Mouse (Mus musculus) kidney, adult 2 months (tissue): Measurements from ENCODE around the gene Ntn4. TPM values are rescaled to one million over a fixed set of nuclear protein-coding genes. Genes with fewer than 3 reads are reported as not detected.

Experiments
- DNase-seq: peaks from one replicate; pipeline ENCODE4 v3.0.0; 2021
- H3K27ac ChIP-seq: fragments of 200-500 bp; 2 replicates; pipeline ENCODE4 v1.5.1; 2012; ENCODE audit warnings: low read depth, low read length, control low read depth, inconsistent platforms; ENCODE audit not compliant: insufficient read depth
- H3K27me3 ChIP-seq: fragments of 200-500 bp; replicated peaks from 2 replicates; pipeline ENCODE4 v1.6.1; 2012; ENCODE audit warnings: mild to moderate bottlenecking, moderate library complexity, low read length, inconsistent platforms; ENCODE audit not compliant: control insufficient read depth, insufficient read depth
- H3K36me3 ChIP-seq: fragments of 200-500 bp; 2 replicates; pipeline ENCODE4 v1.6.1; 2012; ENCODE audit warnings: mild to moderate bottlenecking, moderate library complexity, low read length, inconsistent platforms; ENCODE audit not compliant: control insufficient read depth, insufficient read depth
- H3K4me1 ChIP-seq: fragments of 200-500 bp; 2 replicates; pipeline ENCODE4 v1.6.1; 2011; ENCODE audit warnings: low read length; ENCODE audit not compliant: control insufficient read depth, insufficient read depth
- H3K4me3 ChIP-seq: fragments of 200-500 bp; 2 replicates; pipeline ENCODE4 v1.5.1; 2011; ENCODE audit warnings: mild to moderate bottlenecking, low read depth, low read length, control low read depth; ENCODE audit not compliant: insufficient read depth
- CTCF ChIP-seq: fragments of 200-500 bp; conservative IDR thresholded peaks from 2 replicates; pipeline ENCODE4 v1.5.1; 2011; ENCODE audit warnings: low read depth, mild to moderate bottlenecking, control low read depth, low read length, moderate library complexity, mixed read lengths; ENCODE audit not compliant: insufficient read depth, insufficient read length
- POLR2A ChIP-seq: fragments of 200-500 bp; IDR thresholded peaks from one replicate; pipeline ENCODE4 v1.6.1; 2011; ENCODE audit warnings: low read depth, low read length, control low read depth
- WGBS: fragments of 180-500 bp; shearing (Covaris S2); methylation state at CpG from one replicate; pipeline ENCODE4 v1.1.7; 2018; 5-methylcytosine and 5-hydroxymethylcytosine counted together
- polyA plus RNA-seq: library from polyadenylated mRNA; depleted of rRNA; stranded (reverse); fragments of >200 nt; gene quantifications from 2 replicates; pipeline ENCODE4 v1.2.3, GENCODE M21; 2012

The Ntn4 gene
- polyA plus RNA-seq, 1 experiment, result 35.1 TPM

DNA sequence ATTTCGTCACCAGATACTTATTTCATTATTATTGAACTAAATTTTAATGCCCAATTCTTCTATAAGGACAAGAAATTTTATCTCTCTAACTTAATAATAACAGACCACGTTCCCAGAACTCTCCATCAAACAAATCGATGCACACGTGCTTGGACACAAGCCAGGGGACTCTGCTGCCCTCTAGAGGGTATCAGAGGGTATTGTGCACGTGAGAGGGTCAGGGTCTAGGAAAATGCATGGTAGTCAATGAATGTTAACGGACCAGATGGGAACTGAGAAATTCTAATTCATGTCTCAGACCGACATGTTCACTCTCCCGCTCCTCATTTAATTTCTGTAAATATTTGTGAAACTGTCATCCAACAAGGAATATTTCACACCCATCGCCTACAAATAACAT, 32.4 kb upstream of the Ntn4 start:
- Histone ChIP-seq H3K4me1 (no peaks in the 10 kb centered on the region), H3K36me3 (no peaks in the 10 kb centered on the region), H3K27ac (no peak overlapping the region), H3K27me3 (no peaks in the 10 kb centered on the region; the same call in 1 of the 2 replicates), H3K4me3 (no peak overlapping the region)
- 66% methylated on average over 9 of the region's 9 CpGs for WGBS
- DNase-seq, result no peak
- TF ChIP-seq CTCF, result peak; percentile 36; the same call in 1 of the 2 replicates
- TF ChIP-seq POLR2A, result no peak

DNA sequence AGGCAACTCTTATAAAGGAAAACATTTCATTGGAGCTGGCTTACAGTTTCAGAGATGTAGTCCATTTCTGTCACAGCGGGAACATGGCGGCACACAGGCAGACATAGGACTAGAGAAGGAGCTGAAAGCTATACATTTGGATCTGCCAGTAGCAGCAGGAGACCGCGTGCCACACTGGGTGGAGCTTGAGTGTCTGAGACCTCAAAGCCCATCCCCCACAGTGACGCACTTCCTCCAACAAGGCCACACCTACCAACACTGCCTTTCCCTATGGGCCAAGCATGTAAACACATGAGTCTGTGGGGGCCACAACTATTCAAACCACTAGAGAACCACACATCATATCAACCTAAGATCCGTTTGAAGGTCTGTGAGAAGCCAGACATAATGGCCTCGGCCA, 31.2 kb upstream of the Ntn4 start:
- TF ChIP-seq POLR2A, result no peak
- TF ChIP-seq CTCF, result no peak
- DNase-seq, result no peak
- Histone ChIP-seq H3K4me1 (no peaks in the 10 kb centered on the region), H3K4me3 (no peak overlapping the region), H3K36me3 (no peaks in the 10 kb centered on the region), H3K27me3 (no peaks in the 10 kb centered on the region; the same call in 1 of the 2 replicates), H3K27ac (no peak overlapping the region)
- WGBS, result 97% methylated on average over 7 of the region's 7 CpGs

DNA sequence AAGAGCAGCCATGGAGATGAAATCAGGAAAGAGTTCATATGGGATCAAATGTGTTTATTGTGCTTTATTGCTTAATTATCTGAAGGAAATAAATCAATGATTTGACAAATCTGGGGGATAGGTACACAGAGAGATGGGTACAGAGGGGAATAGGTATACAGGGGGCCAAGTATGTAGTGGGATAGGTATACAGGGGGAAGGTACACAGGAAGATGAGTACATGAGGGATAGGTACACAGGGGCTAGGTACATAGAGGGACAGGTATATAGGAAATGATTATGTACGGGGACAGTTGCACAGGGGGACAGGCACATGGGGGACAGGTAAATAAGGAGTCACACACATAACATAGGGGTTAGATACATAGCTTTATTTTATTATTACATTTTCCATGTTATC, 29.6 kb upstream of the Ntn4 start:
- Histone ChIP-seq H3K4me3 (no peak overlapping the region), H3K27me3 (no peaks in the 10 kb centered on the region; the same call in 1 of the 2 replicates), H3K36me3 (no peaks in the 10 kb centered on the region), H3K27ac (no peak overlapping the region), H3K4me1 (no peaks in the 10 kb centered on the region)
- 97% methylated on average over 1 of the region's 1 CpGs for WGBS
- no peak for DNase-seq
- TF ChIP-seq CTCF (no peak), POLR2A (no peak)

DNA sequence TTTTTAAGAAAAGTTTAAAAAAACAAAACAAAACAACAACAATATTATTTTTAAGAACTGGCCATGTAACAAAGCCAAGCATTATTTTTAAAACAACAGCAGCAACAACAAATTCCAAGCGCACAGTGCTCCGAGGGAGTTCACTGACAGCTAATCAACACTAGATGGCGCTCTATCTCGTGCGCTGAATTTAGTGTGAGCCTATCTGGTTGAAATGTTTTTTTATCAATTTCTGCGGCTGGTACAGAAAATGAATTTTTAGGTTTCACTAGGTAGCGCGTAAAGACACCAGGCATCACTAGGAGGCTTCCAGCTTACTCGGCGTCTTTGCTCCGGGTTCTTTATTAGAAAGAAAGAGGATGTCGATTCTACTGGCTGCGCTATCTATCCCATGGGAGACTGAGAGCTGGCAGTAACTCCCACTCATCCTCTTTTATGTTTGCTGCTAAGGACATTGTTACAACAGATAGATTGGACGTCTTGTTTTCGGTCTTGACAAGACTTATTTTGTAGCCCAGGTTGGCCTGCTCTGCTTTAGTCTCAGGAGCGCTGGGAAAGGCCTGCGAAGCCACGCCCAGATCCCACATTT, 29.0 kb upstream of the Ntn4 start:
- Histone ChIP-seq H3K4me1 (no peaks in the 10 kb centered on the region), H3K36me3 (no peaks in the 10 kb centered on the region), H3K27me3 (no peaks in the 10 kb centered on the region; the same call in 1 of the 2 replicates), H3K27ac (no peak overlapping the region), H3K4me3 (no peak overlapping the region)
- 43% methylated on average over 18 of the region's 18 CpGs for WGBS
- DNase-seq, result peak; percentile 56
- TF ChIP-seq CTCF, result peak; percentile 80
- no peak for TF ChIP-seq POLR2A

DNA sequence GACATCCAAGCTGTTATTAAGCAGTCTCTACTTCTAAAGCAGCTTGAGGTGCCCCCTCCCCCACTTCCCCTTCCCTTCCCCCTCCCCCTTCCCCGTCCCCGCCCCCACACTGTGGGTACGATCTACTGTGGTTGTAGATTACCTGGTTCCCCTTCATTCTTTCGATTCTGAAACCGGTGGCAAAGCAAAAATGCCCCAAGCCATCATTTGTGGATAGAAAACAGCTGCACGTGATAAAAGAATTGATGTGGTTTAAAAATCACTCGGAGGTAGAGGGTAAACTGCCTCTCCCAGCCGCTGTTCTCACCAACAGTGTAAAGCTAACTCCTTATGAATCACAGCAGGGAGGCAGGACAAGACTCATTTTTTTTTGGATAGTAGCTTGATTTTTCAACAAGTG, 25.6 kb upstream of the Ntn4 start:
- no peaks in the 10 kb centered on the region for H3K36me3 ChIP-seq
- 50% methylated on average over 8 of the region's 8 CpGs for WGBS

DNA sequence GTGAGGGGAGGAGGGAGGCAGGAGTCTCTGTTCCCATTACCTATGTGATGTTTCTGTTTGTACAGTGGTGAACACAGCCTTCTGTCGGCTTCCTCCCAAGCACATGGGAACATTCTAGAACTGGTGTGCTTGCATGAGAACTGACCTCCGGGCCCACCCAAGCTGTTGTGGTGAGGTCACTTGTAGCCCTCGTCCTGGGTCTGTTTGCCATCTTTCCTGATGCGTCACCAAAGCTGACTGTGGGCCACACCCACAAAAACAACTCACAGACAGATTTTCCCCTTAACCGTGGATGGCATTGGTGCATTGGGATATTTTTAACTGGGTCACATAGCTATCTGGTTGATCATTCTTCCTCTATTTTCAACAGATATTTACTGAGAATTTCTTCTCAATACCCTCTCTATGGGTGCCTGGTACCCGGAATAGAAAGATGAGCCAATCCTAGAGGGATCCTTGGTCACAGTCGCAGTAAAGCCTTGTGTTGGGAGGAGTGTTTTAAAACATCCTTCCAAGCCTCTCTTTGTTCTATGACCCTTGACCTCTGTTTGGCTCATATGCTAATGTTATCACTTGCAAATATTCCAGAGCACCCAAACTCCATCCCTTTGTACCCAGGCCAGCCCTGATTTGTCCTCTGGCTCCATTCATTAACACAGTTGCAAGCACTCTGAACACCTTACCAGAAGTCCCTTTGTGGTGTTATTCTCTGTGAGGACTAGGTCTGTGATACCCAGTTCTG, 19.9 kb upstream of the Ntn4 start:
- H3K27me3 ChIP-seq, result no peaks in the 10 kb centered on the region
- WGBS, result 76% methylated on average over 7 of the region's 7 CpGs
- no peak overlapping the region for H3K4me3 ChIP-seq
- no peaks in the 10 kb centered on the region for H3K36me3 ChIP-seq
- peaks cover 5% of the 10 kb centered on the region; the same call in 1 of the 2 replicates for H3K4me1 ChIP-seq
- TF ChIP-seq POLR2A (no peak), CTCF (no peak)
- DNase-seq, result peak; percentile 12
- H3K27ac ChIP-seq, result no peak overlapping the region

More for the DNA sequence above, 25.6 kb upstream of the Ntn4 start:
- no peak for TF ChIP-seq POLR2A
- no peak for TF ChIP-seq CTCF
- Histone ChIP-seq H3K27ac (no peak overlapping the region), H3K4me3 (no peak overlapping the region), H3K27me3 (no peaks in the 10 kb centered on the region), H3K4me1 (no peaks in the 10 kb centered on the region)
- no peak for DNase-seq

DNA sequence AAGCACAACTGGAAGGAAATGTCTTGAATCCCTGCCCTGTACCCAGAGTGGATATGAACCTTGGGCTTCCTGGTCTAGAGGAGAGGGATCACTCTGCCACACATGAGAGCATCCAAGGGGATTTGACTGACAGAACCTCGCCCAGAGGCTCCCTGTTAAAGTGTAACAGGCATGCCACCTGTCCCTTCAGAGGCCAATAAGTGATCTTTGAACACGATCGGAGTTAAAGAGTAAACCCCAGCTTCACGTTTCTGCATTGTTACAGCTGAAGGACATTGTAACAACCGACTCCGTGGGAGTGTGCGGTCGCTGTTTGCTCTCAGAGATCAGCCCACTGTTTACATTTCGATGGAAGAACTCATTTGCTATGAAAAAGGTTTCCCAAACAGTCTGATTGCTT, 16.8 kb upstream of the Ntn4 start:
- no peaks in the 10 kb centered on the region for H3K36me3 ChIP-seq
- no peak overlapping the region for H3K27ac ChIP-seq
- peaks cover 5% of the 10 kb centered on the region; the same call in 1 of the 2 replicates for H3K4me1 ChIP-seq
- peak; percentile 93 for DNase-seq
- WGBS, result 18% methylated on average over 9 of the region's 9 CpGs
- H3K4me3 ChIP-seq, result no peak overlapping the region
- TF ChIP-seq POLR2A (no peak), CTCF (no peak)
- H3K27me3 ChIP-seq, result no peaks in the 10 kb centered on the region
